8 mouse cellular contexts compared by ENCODE assay signal in the genomic region with DNA sequence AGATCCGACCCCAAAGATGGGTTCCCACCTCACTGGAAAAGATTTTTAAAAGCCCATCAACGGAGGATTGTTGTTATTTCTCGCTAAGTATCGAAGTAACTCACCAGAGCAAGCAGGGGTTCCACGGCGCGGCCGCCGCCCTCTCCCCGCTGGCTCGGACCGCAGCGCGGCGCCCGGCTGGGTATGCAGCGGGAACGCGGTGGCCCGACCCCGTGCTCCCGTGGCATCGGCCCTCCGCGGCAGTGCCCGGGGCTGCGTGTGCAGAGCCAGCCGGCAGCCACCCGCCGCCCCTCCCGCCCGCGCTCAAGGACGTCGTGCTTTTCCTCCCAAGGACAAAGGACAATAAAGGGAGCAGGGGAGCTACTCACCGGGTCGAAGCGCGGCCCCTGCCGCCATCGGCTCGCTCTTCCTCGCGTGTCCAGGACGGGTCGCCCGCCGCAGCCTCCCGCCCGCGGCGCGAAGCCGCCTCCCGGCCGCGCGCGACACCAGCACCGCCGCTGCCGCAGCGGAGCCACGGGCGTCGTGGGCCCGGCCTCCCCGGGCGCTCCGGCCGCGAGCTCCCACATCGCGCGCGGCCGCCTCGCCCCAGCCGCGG. TPM values are rescaled to one million over a fixed set of nuclear protein-coding genes. Genes with fewer than 3 reads are reported as not detected.
DNase-seq lines count a peak whose midpoint lies in the region; ATAC-seq and TF ChIP-seq lines count a peak whose summit lies in the region.

No protein-coding gene starts in this region.

- H3K9me3 ChIP-seq in liver, embryonic 15.5 days (replicated peaks), result no peaks in the 10 kb centered on the region

- H3K27ac ChIP-seq in kidney, adult 2 months (ENCODE audit: insufficient read depth, low read depth, low read length), result peak overlapping the region; percentile 95
- H3K27ac ChIP-seq in liver, embryonic 15.5 days (replicated peaks), result peak overlapping the region; percentile 100

- peak overlapping the region; percentile 100 for H3K9ac ChIP-seq in liver, embryonic 15.5 days

- peak; percentile 14 for ATAC-seq in liver, embryonic 15.5 days (ENCODE audit: insufficient read depth)

- peaks cover 1% of the 10 kb centered on the region; the same call in 1 of the 2 replicates for H3K36me3 ChIP-seq in kidney, adult 2 months (ENCODE audit: control insufficient read depth, insufficient read depth, low read length)
- peaks cover 1% of the 10 kb centered on the region for H3K36me3 ChIP-seq in liver, embryonic 15.5 days (replicated peaks)

- no peaks in the 10 kb centered on the region for H3K27me3 ChIP-seq in kidney, adult 2 months (replicated peaks; ENCODE audit: control insufficient read depth, insufficient read depth, low read length)
- no peaks in the 10 kb centered on the region for H3K27me3 ChIP-seq in liver, embryonic 15.5 days

- H3K4me2 ChIP-seq in liver, embryonic 15.5 days, result peak overlapping the region; percentile 60

- TF ChIP-seq POLR2A in kidney, adult 2 months (IDR thresholded peaks at IDR 0.05; ENCODE audit: low read depth, low read length), result no peak

- TF ChIP-seq CTCF in kidney, adult 2 months (conservative IDR thresholded peaks at IDR 0.05; ENCODE audit: insufficient read depth, insufficient read length, low read depth, low read length), result no peak

- peaks cover 7% of the 10 kb centered on the region for H3K4me1 ChIP-seq in kidney, adult 2 months (ENCODE audit: control insufficient read depth, insufficient read depth, low read length)
- peaks cover 31% of the 10 kb centered on the region for H3K4me1 ChIP-seq in liver, embryonic 15.5 days (replicated peaks)

- intact Hi-C loops in gastrocnemius, postnatal 36 days (cut with DNase I), result loop anchor here (1.0 to 2.0 kb wide), 3 partner anchors 17 to 61 kb away; a partner anchor contains a TSS

- WGBS in kidney, adult 2 months, result under 1% methylated on average over 80 of the region's 80 CpGs
- under 1% methylated on average over 80 of the region's 80 CpGs for WGBS in liver, embryonic 15.5 days (ENCODE audit: insufficient replicate concordance)

- H3K4me3 ChIP-seq in kidney, adult 2 months (ENCODE audit: insufficient read depth, low read depth, low read length), result peak overlapping the region; percentile 74
- H3K4me3 ChIP-seq in liver, embryonic 15.5 days (replicated peaks), result peak overlapping the region; percentile 99

- DNase-seq in ovary, adult 18-20 months (ENCODE audit: low spot score), result peak; percentile 74
- DNase-seq in ovary, postnatal 10 days (ENCODE audit: low spot score), result no peak
- DNase-seq in cerebellum, adult 8-10 months, result peak; percentile 66
- peak; percentile 29 to 51 for DNase-seq in gastrocnemius, postnatal 36 days
- DNase-seq in kidney, adult 2 months, result peak; percentile 62
- peak; percentile 34 to 53 for DNase-seq in right cerebral cortex, postnatal 10 days (ENCODE audit: low spot score in 2 of 2)
- DNase-seq in Muller cell, postnatal 12 days (ENCODE audit: inconsistent ontology term), result no peak

RNA-seq across cellular contexts. Expression of a gene that starts 16.1 kb away (rescaled TPM):
- total RNA-seq in gastrocnemius, postnatal 36 days (2021), result 10 to 100 TPM; 22.4 to 39.9 TPM
- polyA plus RNA-seq in kidney, adult 2 months (2012; rRNA removed), result 33.9 and 36.9 TPM in 2 replicates
- polyA plus RNA-seq in liver, embryonic 15.5 days (2015; fragmentation: Nextera tagmentation; extraction: Ambion mirVana), result 20.1 and 22.1 TPM in 2 replicates

Comparison
In these comparisons a context has a peak if more than half of its experiments do, and no peak if none do; other contexts are left out.
1. DNase-seq: peak in ovary, adult 18-20 months (single experiment), cerebellum, adult 8-10 months (single experiment), gastrocnemius, postnatal 36 days (2 of 2), kidney, adult 2 months (single experiment) and right cerebral cortex, postnatal 10 days (2 of 2); none in ovary, postnatal 10 days (single experiment) and Muller cell, postnatal 12 days (single experiment).